Mouse (Mus musculus) CD4-positive, CD25-positive, alpha-beta regulatory T cell, adult 4 months (primary cell): ENCODE results near the gene Etv4. TPM values are rescaled to one million over a fixed set of nuclear protein-coding genes. Genes with fewer than 3 reads are reported as not detected.

Experiments used
- ATAC-seq: one replicate; pipeline ENCODE4 v1.8.0; 2017
- polyA plus RNA-seq, 2 experiments: library from polyadenylated mRNA; unstranded; fragments of 100-300 nt; shearing (Covaris generic); gene quantifications; one replicate each; pipeline ENCODE4 v1.2.1; 2017

Gene Etv4
- polyA plus RNA-seq: not detected

DNA sequence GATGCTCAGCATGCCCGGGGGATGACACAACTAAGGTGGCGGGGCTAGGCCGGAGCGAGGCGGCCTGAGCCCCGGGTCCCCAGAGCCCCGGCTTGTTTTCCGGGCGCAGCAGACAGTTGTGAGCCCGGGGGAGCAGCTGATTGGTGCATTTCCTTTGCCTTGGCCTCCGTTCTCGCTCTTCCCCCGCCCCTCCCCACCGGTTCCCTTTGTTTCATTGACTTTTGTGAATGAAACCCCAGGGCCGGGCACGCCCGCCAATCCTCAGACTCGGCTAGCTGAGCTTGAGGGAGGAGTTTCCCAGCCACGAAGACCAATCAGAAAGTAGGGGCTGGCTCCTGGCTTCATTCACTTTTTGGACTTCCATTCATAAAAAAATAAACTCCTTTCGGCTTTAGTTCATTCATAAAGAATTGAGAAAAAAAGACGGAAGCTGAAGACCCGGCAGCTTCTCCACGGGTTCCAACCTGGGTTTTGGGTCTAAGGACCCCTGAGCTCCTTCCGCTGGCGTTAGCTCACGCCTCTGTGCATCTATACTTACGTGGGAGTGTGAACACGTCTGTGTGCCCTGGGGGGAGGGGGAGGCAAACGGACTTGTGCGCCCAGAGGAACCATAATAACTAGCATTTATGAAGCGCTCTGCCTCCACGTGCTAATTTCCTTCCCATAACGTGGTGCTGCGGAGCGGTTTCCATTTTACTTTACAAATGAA is at the start of gene Etv4:
Gene Etv4 (minus strand): TSS at position 229 of the 709 bp plus-strand sequence.
- peak; percentile 93 for ATAC-seq

DNA sequence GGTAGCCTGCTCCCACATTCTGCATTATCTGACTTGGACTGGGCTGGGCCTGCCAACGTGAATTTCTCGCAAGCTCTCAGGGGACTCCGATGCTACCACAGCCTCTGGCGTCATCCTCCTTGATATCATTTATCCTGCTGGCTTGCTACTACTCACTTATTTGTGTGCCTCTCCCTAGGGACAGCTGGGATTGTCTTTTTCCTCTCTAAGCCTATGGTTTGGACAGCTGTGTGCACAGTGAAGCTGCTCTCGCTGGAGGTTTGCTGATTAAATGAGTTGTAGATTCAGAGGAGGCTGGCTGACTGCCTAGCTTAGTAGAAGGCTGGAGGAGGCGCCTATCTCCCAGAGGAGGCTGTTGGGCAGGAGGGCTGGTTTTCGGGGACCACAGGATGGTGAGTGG is 46.8 kb upstream of the Etv4 start:
- no peak for ATAC-seq

DNA sequence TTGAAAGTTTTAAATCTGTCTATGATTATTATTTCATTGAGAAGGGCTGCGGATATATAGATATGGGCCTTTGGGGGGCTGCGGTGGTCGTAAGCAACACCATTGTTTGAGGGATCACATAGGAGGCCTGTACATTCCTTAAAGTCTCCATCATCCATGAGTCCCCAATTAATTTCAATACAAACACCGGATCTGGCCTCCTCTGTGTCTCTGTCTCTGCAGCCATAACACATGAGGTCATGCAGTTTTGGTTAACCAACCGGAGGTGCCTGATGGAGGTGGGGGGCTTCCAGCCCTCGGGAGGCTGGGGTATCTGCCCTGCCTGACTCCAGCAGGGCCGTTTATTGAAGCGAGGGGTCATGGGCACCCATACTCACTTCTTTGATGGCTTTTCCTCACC is 45.4 kb upstream of the Etv4 start:
- ATAC-seq: no peak

DNA sequence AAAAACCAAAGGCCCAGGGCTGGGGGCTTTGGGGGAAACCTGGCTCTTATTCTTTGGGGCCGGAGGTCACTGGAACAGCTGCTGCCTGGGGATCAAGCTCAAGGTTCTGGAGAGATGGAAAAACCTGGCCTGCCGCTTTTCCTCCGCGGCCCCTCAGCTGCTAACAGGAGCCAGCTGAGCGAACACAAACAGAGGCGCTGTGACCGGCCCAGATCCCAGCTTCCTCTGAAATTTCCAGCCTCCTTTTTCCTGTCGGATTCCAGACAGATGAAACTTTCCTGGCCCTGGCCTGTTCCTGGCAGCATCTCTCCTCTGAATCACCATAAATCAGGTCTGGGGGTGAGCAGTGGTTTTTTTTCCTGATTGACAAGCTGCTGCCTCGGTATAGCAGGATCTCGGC is 44.9 kb upstream of the Etv4 start:
- ATAC-seq: no peak

DNA sequence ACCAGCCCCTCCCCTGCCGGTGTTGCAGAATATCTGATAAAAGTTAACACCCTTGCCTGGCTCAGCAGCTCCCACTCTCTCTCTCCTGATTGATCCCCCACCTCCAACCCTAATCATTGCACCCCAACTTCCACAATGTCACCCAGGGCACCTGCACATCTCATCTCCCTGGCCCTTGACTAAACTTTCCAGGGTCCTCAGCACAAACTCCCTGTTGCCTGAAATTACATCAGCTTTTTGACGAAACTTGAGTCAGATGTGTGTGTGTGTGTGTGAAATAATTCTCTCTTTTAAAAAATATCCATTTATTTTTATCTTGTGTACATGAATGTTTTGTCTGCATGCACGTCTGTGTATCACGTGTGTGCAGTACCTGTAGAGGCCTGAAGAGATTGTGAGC is 43.5 kb upstream of the Etv4 start:
- no peak for ATAC-seq

DNA sequence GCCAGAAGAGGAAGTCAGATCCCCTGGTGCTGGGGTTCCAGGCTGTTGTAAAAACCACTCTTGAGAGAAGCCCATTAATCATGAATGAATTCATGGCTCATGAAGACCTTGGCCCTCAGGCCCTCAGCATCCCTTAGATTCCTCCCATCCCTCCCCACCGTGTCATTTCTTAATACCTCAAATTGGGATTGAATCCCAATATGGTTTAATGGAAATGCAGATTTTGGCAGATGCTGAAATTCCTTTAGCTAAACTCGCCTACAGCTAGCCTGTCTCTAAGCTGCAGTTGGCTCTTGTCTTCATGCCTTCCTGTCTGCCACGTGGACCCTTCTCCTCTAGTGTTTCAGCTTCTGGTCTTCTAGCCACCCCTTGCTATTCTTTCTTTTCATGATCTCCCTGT is 38.0 kb upstream of the Etv4 start:
- ATAC-seq: no peak

DNA sequence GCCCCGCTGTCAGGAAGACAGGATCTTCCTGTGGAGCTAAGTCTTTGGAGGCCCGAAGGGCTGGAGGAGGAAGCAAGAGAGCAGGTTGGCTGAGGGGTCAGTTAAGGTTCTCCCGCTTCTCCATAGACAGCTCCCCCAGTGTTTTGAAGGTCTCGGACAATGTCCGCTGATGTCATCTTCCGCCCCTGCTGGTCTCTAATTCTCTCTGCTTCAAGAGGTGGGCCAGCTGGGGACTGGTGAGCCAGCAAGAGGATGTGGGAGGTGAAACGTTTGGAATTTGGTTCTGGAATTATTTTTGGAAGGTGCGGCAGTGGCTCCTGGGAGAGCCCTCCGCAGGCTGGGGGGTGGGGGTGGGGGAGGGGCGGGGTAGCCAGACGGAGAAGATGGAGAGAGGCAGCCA is 35.7 kb upstream of the Etv4 start:
- no peak for ATAC-seq

DNA sequence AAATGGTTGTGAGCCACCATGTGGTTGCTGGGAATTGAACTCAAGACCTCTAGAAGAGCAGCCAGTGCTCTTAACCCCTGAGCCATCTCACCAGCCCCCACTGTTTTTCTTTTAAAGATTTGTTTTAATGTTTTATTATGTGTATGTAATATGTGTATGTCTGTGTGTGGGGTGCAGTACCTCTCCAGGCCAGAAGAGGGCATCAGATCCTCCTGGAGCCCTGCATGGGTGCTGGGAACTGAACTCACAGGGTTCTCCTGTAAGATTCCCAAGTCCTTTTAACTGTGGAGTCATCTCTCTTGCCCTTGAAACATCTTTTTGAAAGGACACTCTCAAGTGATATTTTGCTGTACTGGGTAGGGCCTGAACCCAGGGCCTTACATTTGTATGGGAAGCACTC is 34.7 kb upstream of the Etv4 start:
- no peak for ATAC-seq

DNA sequence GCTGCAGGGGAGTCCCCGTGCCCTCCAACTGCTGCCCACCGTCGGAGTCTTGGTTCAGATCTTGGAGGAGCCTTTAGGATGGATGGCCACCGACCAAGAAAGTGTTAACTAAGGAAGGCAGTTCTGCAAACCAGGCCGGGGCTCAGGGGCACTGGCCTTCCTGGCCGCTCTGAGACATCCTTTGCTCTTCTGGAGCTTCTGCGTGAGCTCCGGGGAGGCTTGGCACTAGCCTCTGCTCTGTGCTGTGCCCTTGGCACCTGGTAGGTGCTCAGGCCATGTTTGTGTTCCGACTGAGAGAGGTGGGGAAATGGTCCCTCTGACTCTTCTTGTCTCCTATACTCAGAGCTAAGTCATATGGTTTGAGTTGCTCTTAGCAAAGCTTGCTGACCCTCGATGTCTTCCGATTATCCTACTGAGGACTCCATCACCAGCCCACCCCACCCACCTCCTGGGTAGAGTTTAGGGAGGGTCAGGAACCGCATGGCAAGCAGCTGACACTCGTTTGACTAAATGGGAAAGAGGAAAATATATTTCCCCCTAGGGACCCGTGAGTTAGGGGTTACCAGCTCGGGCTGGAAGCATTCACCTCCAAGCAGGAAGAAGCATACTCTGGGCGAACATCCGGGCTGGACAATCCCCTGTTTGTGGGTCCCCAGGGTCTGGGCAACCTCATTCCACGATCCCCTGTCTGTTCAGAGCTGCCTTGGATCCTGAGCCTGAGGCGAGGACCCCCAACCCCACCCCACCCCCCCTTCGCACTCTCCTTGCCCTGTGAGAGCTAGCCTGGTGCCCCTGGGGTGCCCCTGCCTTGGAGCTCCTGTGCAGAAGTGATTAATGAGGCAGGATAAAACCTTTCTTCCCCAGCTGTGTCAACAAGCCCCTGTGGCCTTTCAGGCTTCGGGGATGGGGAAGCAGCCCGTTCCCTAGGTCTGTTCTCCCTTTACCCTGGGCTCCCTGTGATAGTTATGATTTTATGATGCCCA is 30.2 kb upstream of the Etv4 start:
- no peak for ATAC-seq

DNA sequence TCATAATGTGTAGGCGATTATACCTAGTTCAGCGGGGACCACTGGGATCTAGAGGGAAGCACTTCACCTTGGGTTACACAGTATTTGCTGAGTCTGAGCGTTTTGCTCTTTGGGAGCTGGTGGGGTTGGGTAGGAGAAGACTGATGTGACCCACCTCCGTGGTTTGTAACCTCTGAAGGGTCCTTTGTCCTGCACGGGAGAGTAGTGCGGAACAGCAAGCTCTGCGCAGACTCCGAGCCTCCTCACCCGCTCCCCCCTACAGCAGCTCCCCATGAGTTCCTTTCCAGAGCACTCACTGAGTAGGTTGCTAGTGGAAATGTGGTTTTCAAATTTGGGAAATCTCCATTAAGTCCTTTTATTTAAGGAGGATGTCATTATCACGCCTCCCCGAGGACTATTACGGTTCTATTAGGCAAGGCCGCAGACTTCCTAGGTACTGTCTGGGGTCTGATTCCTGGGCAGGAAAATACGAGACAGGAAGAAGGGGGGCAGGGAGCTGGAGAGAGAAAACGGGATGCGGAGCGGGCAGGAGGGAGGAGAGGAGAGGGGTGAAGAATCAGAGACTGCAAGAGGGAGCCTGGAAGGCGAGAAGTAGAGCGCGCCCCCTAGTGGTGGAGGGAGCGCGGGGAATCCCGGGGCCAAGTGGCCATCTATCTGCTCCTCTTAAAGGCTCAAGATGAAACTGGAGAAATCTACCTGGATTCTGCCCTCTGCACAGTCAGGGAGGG is 29.4 kb upstream of the Etv4 start:
- no peak for ATAC-seq

DNA sequence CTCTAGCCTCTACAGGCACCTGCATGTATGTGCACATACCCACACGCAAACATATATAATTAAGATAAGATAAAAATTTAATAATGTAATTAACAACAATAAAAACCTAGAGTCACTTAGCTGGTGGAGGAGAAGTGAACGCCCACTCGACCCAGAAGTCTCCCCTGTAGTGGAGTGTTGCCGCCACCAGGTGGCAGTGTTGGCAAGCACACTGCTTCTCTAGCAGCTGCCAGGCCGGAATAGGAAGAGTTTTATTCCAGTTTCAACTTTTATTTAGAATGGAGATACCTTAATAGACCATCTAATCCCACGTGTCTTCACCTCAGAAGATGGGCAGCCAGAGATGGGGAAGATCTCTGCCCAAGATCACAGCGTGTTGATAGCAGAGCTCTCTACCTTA is 28.1 kb upstream of the Etv4 start:
- ATAC-seq: no peak

DNA sequence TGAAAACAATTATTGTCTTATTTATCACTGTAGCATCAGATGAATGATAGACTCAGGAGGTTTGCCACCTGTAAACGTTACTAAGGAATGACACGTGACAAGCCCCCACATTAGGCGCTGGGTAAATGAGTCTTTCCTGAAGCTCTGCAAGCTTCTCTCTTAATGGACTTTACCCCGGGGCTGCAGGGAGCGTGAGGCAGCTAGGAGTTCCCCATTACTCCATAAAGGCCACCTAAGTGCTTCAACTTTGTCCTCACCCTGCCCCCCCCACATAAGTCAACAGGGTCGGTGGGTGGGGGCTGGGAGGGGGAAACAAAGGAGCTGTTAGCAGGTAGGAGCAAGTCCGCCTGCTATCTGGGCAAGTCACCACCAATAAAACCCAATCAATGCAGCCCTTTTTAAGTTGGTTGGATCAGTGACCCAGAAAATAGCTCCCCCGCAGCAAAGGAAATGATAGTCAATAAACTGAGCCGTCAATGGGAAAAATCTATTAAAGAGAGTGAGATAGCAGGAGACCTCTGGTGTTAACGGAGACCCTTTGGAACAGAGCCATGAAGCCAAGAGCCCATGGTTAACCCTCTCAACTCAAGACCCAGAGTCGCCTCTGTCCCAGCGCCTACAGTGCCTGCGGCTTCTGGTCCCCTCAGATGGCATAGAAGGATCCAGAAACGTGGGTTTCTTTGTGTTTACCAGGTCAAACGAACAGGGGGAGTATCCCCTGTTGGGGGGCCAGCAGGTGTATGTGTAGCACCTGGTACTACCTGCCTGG is 24.1 kb upstream of the Etv4 start:
- ATAC-seq: no peak

DNA sequence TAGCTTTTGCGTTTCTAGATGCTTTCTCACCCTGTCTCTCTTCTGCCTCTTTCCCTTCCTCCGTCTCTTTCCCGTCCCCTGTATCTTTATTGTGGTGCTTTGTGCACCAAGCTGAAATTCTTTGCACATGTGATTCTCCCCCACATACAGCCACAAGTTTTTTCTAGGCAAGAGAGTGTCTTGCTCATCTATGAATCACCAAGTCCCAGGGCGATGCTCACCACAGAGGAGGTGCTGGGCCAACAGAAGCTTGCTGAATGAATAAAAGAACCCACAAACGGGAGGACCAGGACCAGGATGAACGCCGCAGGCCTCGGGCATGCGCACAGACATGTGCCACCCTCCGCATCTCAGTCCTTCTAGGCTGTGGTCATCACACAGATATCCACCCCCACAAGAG is 22.1 kb upstream of the Etv4 start:
- ATAC-seq: no peak

DNA sequence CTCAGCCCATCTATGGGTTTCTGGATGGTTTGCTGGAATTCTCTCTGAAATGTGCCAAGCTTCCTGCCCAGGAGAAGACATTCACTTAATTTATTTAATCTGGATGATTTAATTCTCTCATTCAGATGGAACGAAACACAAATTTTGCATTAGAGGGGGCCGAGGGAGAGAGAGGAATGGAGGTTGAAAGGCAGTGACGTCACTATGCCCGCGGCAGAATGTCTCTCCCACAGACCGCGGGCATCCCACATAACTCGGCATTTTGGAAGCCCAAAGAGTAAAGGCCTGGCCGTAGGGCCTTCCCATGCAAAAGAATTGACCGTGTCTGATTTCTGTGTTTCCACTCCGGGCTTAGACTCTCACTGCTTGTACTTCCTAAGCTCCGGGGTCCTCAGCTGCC is 21.6 kb upstream of the Etv4 start:
- ATAC-seq: no peak

DNA sequence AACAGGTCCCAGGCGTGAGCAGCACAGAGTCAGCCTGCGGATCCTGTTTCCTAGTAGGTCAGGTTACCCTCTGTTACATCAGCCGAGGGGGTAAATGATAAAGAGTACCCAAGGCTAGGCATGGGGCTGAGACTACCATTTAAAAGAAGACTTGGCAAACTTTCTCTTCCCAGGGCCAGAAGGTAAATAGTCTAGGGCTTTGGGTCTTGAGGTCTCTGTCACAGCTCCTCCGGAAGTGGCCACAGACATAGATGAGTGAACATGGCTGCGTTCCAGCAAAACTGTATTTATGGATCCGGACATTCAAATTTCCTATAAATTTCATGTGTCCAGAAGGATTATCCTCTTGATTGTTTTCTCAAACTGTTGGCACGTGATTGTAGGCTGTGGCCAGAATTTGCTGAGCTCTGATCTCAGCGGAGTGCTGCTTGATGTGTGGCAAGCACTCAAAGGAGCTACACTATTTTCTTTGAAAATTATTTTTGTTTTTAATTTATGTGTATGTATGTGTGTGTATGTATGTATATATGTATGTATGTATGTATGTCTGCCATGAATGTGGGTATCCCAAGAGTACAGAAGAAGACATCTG is 20.0 kb upstream of the Etv4 start:
- ATAC-seq: no peak

DNA sequence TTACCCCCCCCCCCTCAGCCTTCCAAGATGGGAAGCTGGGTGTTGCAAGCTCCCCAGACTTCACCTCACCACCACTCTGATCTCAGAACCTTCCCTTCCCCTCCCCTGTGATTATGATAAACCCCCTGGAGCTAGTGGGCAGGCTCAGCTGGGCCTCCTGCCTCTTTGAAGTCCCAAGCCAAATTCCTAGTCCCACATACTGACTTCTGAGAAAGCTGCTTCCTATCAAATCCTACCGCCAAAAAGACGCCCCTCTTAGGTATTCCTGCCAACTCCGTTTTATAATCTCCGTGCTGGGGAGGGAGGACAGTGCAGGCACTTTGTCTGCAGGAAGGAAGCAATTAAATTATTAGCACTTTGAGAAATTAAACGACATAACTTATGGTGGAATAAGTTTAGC is 16.2 kb upstream of the Etv4 start:
- no peak for ATAC-seq

DNA sequence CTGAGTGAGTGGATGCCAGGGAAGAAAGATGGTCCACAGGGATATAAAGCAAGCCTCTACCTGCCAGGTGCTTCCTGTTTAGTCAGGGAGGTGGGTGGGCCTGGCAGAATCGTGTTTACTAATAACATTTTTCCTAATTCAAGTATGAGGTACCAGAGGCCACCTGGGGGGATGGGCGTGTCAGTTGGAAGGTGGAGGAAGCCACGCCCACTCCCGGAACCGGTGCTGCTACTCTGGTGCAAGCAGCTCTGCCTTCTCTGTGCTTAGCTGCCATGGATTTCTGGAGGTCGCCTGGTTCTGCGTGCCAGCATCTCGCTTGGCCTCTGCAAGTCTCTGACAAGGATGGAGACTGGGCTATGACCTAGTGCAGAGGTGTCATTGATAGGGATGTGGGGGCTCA is 12.9 kb upstream of the Etv4 start:
- no peak for ATAC-seq

DNA sequence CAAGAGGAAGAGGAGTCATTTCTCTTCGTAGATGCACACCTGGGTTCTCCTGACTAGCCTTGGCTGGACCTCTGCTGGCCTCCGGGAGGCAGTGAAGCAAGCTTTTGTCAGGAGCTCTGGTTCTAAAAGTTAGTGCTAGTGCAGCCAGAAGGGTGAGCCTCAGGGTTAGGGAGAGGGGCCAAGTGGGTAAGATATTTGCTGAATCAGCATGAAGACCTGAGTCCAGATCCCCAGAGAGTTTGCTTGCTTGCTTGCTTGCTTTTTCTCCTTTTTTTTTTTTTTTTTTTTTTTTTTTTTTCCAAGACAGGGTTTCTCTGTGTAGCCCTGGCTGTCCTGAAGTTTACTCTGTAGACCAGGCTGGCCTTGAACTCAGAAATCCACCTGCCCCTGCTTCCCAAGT is 12.2 kb upstream of the Etv4 start:
- ATAC-seq: no peak

DNA sequence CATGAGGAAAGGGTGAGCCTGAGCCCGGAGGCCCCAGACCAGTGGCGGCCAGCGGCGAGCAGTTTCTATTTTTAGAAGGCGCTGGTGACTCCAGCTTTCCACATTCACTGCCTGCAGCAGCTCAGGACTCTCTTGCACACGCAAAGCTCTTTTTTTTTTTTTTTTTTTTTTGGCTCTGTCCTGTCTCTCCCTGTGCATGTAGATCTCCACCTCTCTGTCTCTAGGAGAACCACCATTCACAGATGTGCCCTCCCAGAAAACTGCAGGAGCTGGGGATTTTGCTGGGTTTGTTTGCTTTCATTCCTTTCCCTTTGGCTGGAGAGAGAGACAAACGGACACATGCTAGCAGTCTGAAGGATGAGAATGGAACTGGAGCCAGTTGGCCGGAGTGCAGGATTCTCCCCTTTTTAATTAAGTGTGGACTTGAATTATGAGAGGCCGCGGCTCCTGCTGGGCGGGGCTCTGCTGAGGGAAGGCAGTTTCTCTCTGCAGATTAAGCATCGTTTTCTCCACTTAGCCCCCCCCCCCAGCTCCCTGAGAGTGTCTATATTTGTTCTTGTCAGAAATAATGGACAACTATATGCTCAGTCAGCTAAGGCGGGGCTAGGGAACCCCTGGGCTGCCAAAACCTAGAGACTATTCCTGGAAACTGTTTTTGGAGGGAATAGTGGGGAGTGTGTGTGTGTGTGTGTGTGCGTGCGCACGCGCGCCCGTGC is 5.8 kb upstream of the Etv4 start:
- no peak for ATAC-seq

DNA sequence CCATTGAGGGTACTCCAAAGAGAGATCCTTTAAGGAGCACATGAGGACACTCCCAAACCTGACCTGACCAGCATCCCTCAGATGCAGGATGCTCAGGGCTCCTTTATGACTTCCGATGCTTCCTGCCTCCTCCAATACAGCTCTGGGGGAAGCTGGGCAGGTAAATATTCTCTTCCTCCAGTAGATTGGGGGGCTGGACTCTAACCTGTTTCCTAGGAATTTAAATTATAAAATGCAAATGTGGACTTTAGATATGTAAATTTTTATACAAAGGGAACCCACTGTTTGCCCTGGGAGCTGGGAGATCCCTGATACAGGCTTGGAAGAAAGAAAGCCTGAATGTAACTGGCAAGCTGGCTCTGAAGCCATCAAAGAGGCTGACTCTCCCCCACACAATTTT is 2.3 kb upstream of the Etv4 start:
- ATAC-seq: no peak

DNA sequence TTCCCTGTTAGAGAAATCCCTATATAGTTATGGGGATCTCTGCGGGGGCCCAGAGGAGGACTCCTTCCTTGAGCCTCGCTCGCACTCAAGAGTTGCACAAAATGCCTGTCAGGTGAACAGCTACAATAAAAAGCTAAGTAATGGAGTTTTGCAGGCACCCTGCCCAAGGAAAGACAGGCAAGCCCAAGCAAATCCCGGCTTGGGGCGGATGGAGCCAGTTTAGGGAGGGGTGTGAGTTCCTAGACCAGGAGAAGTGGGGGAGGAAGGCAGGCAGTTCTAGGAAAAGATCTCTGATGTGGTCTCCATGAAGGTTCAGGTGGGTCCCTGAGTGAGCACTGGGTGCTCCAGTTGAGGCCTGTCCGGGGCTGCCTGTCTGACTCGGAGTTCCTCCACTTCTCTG is 1.5 kb upstream of the Etv4 start:
- ATAC-seq: no peak

DNA sequence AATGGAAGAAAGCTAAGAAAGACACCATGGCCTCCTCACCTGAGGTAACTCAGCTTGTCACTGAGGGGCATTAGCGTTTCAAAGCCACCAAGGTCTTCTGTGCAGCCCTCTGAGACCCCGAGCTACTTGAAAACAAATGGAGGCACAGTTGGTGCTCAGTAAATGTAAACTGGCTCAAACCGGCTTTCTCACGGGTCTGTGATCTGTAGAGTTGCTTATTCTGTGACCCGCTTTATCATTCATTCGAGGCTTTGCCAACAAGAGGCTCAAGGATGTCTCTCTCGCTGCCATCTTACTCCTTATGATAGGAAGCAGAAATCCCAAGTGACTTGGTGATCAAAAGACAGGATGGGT is 658 bp upstream of the Etv4 start:
- no peak for ATAC-seq
